Mouse (Mus musculus): ENCODE data around the gene Klf3. TPM values are rescaled to one million over a fixed set of nuclear protein-coding genes. Genes with fewer than 3 reads are reported as not detected.

The Klf3 gene
- polyA plus RNA-seq, 1 experiment from 2014 or later = 25.1 TPM

DNA sequence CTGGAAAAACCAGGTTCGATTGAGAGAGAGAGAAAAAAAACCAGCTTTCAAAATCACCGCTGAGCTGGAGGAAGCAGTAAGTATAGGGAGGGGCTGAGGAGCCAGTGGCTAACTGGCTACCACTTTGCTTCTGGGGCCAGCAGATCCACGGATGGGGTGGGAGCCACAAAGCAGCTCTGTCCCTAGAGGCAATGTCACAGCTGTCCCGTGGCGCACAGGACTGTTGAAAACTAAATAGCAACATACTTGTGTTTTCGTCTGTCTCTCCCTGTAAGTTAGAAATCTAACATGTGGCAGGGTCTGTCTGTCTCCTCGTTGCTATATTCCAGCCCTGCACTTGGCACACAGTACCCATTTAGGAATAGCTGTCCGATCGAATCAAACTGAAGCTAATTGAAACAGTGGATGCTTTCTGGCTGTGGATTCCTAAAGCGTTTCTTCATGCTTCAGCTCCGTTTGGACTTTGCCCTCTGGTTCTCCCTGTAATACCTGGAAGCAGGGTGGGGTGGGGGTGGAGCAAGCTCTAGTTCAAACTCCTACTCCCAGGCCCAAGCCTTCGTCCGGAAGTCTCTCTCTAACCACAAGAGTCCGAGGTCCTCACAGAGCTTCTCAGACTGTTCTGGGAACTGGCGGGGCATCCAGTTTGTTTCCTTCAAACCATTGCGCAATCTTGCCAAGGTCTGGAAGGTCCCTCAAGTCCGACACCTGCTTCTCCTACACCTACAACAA lies 58.4 kb downstream of the Klf3 start:
- ATAC-seq = no peak
- Histone ChIP-seq H3K27me3 (ENCODE audit: control insufficient read depth, insufficient read depth, low read depth, low read length) (no peaks in the 10 kb centered on the region), H3K27ac (ENCODE audit: low read length) (no peak overlapping the region), H3K36me3 (ENCODE audit: control insufficient read depth, insufficient read depth, low read length) (no peaks in the 10 kb centered on the region), H3K4me1 (ENCODE audit: control insufficient read depth, insufficient read depth, low read length) (no peaks in the 10 kb centered on the region), H3K9me3 (replicated peaks; ENCODE audit: control insufficient read depth, low read length, poor library complexity, severe bottlenecking) (no peaks in the 10 kb centered on the region), H3K4me3 (ENCODE audit: low read depth, low read length) (no peak overlapping the region), H3K9ac (ENCODE audit: low read depth, low read length) (no peak overlapping the region), H3K4me2 (ENCODE audit: low read length) (0 out of 2 replicates have a peak overlapping the region, but pooled peaks have one; percentile 6)
- WGBS = 66% methylated on average over 17 of the region's 17 CpGs

- Histone ChIP-seq H3K27ac (ENCODE audit: low read length) (no peak overlapping the region), H3K27me3 (ENCODE audit: control insufficient read depth, insufficient read depth, low read depth, low read length) (no peaks in the 10 kb centered on the region), H3K4me1 (ENCODE audit: control insufficient read depth, insufficient read depth, low read length) (no peaks in the 10 kb centered on the region), H3K9ac (ENCODE audit: low read depth, low read length) (no peak overlapping the region), H3K9me3 (replicated peaks; ENCODE audit: control insufficient read depth, low read length, poor library complexity, severe bottlenecking) (no peaks in the 10 kb centered on the region), H3K4me3 (ENCODE audit: low read depth, low read length) (no peak overlapping the region), H3K4me2 (ENCODE audit: low read length) (no peak overlapping the region), H3K36me3 (ENCODE audit: control insufficient read depth, insufficient read depth, low read length) (no peaks in the 10 kb centered on the region)
- WGBS = 60% methylated on average over 9 of the region's 9 CpGs
- ATAC-seq = 0 out of 2 replicates have a peak, but pooled peaks have one; percentile 15
Measured at GRCm38 (mm10) chr5:64862269-64862668, 59.1 kb downstream of the Klf3 start.

GRCm38 (mm10) chr5:64864699-64865108 lies 61.5 kb downstream of the Klf3 start:
- H3K9me3 ChIP-seq (replicated peaks; ENCODE audit: control insufficient read depth, low read length, poor library complexity, severe bottlenecking) = no peaks in the 10 kb centered on the region
- H3K4me1 ChIP-seq (ENCODE audit: control insufficient read depth, insufficient read depth, low read length) = no peaks in the 10 kb centered on the region
- no peak for ATAC-seq
- no peak overlapping the region for H3K4me3 ChIP-seq (ENCODE audit: low read depth, low read length)
- no peaks in the 10 kb centered on the region for H3K27me3 ChIP-seq (ENCODE audit: control insufficient read depth, insufficient read depth, low read depth, low read length)
- H3K9ac ChIP-seq (ENCODE audit: low read depth, low read length) = no peak overlapping the region
- WGBS = 76% methylated on average over 4 of the region's 4 CpGs
- H3K27ac ChIP-seq (ENCODE audit: low read length) = no peak overlapping the region
- no peaks in the 10 kb centered on the region for H3K36me3 ChIP-seq (ENCODE audit: control insufficient read depth, insufficient read depth, low read length)
- H3K4me2 ChIP-seq (ENCODE audit: low read length) = no peak overlapping the region

- ATAC-seq = no peak; the same call in 1 of the 2 replicates
- Histone ChIP-seq H3K4me1 (ENCODE audit: control insufficient read depth, insufficient read depth, low read length) (no peaks in the 10 kb centered on the region), H3K36me3 (ENCODE audit: control insufficient read depth, insufficient read depth, low read length) (no peaks in the 10 kb centered on the region), H3K9ac (ENCODE audit: low read depth, low read length) (no peak overlapping the region), H3K4me3 (ENCODE audit: low read depth, low read length) (no peak overlapping the region), H3K27me3 (ENCODE audit: control insufficient read depth, insufficient read depth, low read depth, low read length) (no peaks in the 10 kb centered on the region), H3K27ac (ENCODE audit: low read length) (no peak overlapping the region), H3K4me2 (ENCODE audit: low read length) (no peak overlapping the region), H3K9me3 (replicated peaks; ENCODE audit: control insufficient read depth, low read length, poor library complexity, severe bottlenecking) (no peaks in the 10 kb centered on the region)
- 82% methylated on average over 12 of the region's 12 CpGs for WGBS
Measured at GRCm38 (mm10) chr5:64865219-64865964, 62.2 kb downstream of the Klf3 start.

DNA sequence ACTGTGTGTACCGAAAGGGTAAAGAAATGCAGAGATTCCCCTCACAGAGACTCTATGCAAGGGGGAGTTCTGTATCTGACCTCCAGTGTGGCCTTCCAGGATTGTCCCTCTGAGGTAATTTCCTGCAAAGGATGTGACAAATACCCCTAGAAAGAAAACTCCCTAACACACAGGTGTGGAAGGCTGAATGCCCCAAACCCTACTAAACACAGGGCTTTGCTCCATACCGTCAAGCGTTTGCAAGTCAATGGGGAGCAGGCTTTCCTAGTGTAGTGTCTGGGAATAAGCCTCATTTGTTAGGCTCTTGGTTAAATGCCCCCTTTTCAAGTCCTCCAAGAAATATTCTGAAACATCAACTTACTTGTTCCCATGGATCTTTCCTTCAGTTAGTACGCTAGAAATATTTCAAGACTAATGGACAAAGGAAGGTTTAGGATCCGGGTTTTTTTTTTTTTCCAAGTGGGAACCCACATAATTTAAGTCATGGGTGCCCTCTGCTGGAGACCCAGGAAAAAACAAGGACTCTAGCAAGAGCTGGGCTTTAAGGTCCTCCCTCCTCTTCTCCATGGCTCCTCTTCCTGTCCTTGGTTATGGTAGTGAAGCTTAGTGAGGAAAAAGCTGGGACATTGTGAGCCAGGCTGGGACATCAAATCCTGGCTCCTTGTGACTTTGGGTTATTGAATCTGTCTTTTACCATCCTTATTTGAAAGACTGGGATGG lies 63.3 kb downstream of the Klf3 start:
- no peak overlapping the region for H3K27ac ChIP-seq (ENCODE audit: low read length)
- 33% methylated on average over 5 of the region's 5 CpGs for WGBS
- no peak for ATAC-seq
- no peaks in the 10 kb centered on the region for H3K36me3 ChIP-seq (ENCODE audit: control insufficient read depth, insufficient read depth, low read length)
- H3K27me3 ChIP-seq (ENCODE audit: control insufficient read depth, insufficient read depth, low read depth, low read length) = no peaks in the 10 kb centered on the region
- H3K4me3 ChIP-seq (ENCODE audit: low read depth, low read length) = no peak overlapping the region
- no peaks in the 10 kb centered on the region for H3K4me1 ChIP-seq (ENCODE audit: control insufficient read depth, insufficient read depth, low read length)
- no peaks in the 10 kb centered on the region for H3K9me3 ChIP-seq (replicated peaks; ENCODE audit: control insufficient read depth, low read length, poor library complexity, severe bottlenecking)
- H3K4me2 ChIP-seq (ENCODE audit: low read length) = no peak overlapping the region
- no peak overlapping the region for H3K9ac ChIP-seq (ENCODE audit: low read depth, low read length)

DNA sequence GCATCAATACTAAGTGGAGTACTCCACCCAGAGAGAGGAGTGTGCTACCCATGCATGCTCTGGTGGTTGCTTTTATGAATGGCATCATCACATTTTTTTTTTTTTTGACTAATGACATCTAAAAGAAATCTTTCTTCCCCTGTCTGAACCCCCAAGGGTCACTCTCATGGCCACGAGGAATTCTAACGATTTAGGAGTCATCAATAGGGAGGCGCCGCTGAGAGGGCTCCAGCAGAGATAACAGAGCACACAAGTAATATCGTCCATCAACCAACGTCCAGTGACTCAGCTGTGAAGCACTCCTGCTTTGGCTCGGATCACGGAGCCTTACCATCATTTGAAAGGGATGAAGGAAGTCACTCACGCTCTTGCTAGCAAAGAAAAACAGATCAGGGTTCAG lies 63.9 kb downstream of the Klf3 start:
- Histone ChIP-seq H3K27me3 (ENCODE audit: control insufficient read depth, insufficient read depth, low read depth, low read length) (no peaks in the 10 kb centered on the region), H3K36me3 (ENCODE audit: control insufficient read depth, insufficient read depth, low read length) (no peaks in the 10 kb centered on the region), H3K4me2 (ENCODE audit: low read length) (no peak overlapping the region), H3K4me3 (ENCODE audit: low read depth, low read length) (no peak overlapping the region), H3K27ac (ENCODE audit: low read length) (no peak overlapping the region), H3K9ac (ENCODE audit: low read depth, low read length) (no peak overlapping the region), H3K9me3 (replicated peaks; ENCODE audit: control insufficient read depth, low read length, poor library complexity, severe bottlenecking) (no peaks in the 10 kb centered on the region), H3K4me1 (ENCODE audit: control insufficient read depth, insufficient read depth, low read length) (no peaks in the 10 kb centered on the region)
- WGBS = 80% methylated on average over 9 of the region's 9 CpGs
- no peak for ATAC-seq

- ATAC-seq = no peak
- Histone ChIP-seq H3K27me3 (ENCODE audit: control insufficient read depth, insufficient read depth, low read depth, low read length) (no peaks in the 10 kb centered on the region), H3K9me3 (replicated peaks; ENCODE audit: control insufficient read depth, low read length, poor library complexity, severe bottlenecking) (no peaks in the 10 kb centered on the region), H3K4me1 (ENCODE audit: control insufficient read depth, insufficient read depth, low read length) (no peaks in the 10 kb centered on the region), H3K36me3 (ENCODE audit: control insufficient read depth, insufficient read depth, low read length) (no peaks in the 10 kb centered on the region), H3K4me3 (ENCODE audit: low read depth, low read length) (no peak overlapping the region), H3K4me2 (ENCODE audit: low read length) (no peak overlapping the region), H3K27ac (ENCODE audit: low read length) (no peak overlapping the region), H3K9ac (ENCODE audit: low read depth, low read length) (no peak overlapping the region)
- 89% methylated on average over 5 of the region's 5 CpGs for WGBS
Measured at GRCm38 (mm10) chr5:64867551-64867950, 64.4 kb downstream of the Klf3 start.

DNA sequence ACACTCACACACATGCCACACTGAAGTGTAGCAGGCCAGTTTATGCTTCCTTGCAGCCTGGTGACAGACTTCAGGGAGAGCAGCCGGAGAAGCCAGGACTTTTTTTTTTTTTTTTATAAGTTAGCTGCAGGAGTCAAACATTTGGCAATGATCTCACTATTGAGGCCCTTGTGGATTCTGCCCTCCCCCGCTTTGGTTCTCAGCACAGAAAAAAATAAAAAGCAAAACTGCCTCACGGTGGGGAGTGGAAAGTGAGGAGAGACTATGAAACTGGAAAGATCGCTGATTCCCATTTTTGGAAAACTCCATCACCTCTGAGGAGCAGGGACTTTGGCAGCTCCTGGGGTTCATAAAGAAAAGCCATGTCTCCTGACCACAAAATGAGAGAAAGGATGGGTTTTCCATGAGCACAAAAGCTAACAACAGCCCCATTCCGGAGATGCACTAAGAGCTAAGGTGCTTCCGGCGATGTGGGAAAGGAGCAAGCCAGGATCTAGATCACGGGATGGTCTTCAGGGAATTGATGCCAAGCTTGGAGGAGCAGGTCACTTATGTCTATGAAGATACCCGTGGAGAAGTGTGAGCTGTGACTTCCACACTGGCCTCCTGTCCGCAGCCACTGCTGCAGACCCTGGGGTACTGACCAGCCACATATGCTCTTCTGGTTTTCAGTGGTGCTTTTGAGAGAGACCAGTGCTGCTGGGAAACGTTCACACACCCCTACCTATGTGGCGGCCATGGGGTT lies 73.1 kb downstream of the Klf3 start:
- Histone ChIP-seq H3K4me2 (ENCODE audit: low read length) (no peak overlapping the region), H3K4me1 (ENCODE audit: control insufficient read depth, insufficient read depth, low read length) (peaks cover 6% of the 10 kb centered on the region; the same call in 1 of the 2 replicates), H3K9me3 (replicated peaks; ENCODE audit: control insufficient read depth, low read length, poor library complexity, severe bottlenecking) (no peaks in the 10 kb centered on the region), H3K27ac (ENCODE audit: low read length) (no peak overlapping the region), H3K27me3 (ENCODE audit: control insufficient read depth, insufficient read depth, low read depth, low read length) (no peaks in the 10 kb centered on the region), H3K36me3 (ENCODE audit: control insufficient read depth, insufficient read depth, low read length) (no peaks in the 10 kb centered on the region), H3K4me3 (ENCODE audit: low read depth, low read length) (no peak overlapping the region), H3K9ac (ENCODE audit: low read depth, low read length) (no peak overlapping the region)
- 83% methylated on average over 12 of the region's 12 CpGs for WGBS
- no peak for ATAC-seq

All from midbrain, embryonic 16.5 days (tissue).